Mouse (Mus musculus) spleen, adult 2 months (tissue): ENCODE measurements around the gene Stradb. TPM values are rescaled to one million over a fixed set of nuclear protein-coding genes. Genes with fewer than 3 reads are reported as not detected.
A peak's percentile ranks its signal among the peaks of the same experiment; 100 is the strongest.
"Not testable (repeated sequence)": the region's sequence is repeated elsewhere in the genome, so short reads cannot be mapped to it uniquely, and the experiment has no call there.

Experiments used
- DNase-seq, 2 experiments: peaks; one replicate each; pipeline versions ENCODE4 v3.0.0 to v3.0.0-alpha.2; 2012 to 2021; ENCODE audit warnings: low spot score in 2 of 2, low read depth in 1 of 2
- H3K27ac ChIP-seq: fragments of 200-500 bp; 2 replicates; pipeline ENCODE4 v1.5.1; 2012; ENCODE audit warnings: low read length, inconsistent platforms; ENCODE audit not compliant: insufficient read depth
- H3K27me3 ChIP-seq: fragments of 200-500 bp; 2 replicates; pipeline ENCODE4 v1.6.1; 2012; ENCODE audit warnings: mild to moderate bottlenecking, moderate library complexity, low read length, inconsistent platforms; ENCODE audit not compliant: control insufficient read depth, insufficient read depth
- H3K36me3 ChIP-seq: fragments of 200-500 bp; 2 replicates; pipeline ENCODE4 v1.6.1; 2012; ENCODE audit warnings: mild to moderate bottlenecking, low read length, inconsistent platforms; ENCODE audit not compliant: control insufficient read depth, insufficient read depth
- H3K4me1 ChIP-seq: fragments of 200-500 bp; 2 replicates; pipeline ENCODE4 v1.6.1; 2011; ENCODE audit warnings: inconsistent platforms; ENCODE audit not compliant: control insufficient read depth, insufficient read depth, insufficient read length
- H3K4me3 ChIP-seq: fragments of 200-500 bp; 2 replicates; pipeline ENCODE4 v1.5.1; 2011; ENCODE audit warnings: mild to moderate bottlenecking, inconsistent platforms; ENCODE audit not compliant: insufficient read depth, insufficient read length; ENCODE audit errors: extremely low read depth
- CTCF ChIP-seq: fragments of 200-500 bp; IDR thresholded peaks from 2 replicates; pipeline ENCODE4 v1.5.1; 2011; ENCODE audit warnings: mild to moderate bottlenecking, inconsistent platforms; ENCODE audit not compliant: insufficient read depth, insufficient read length, insufficient replicate concordance; ENCODE audit errors: extremely low read depth
- POLR2A ChIP-seq: fragments of 200-500 bp; IDR thresholded peaks from 2 replicates; pipeline ENCODE4 v1.6.1; 2011; ENCODE audit warnings: low read depth, low read length, inconsistent platforms
- WGBS: fragments of 180-500 bp; shearing (Covaris S2); methylation state at CpG from one replicate; pipeline ENCODE4 v1.1.7; 2018; 5-methylcytosine and 5-hydroxymethylcytosine counted together
- polyA plus RNA-seq: library from polyadenylated mRNA; depleted of rRNA; stranded (reverse); fragments of >200 nt; gene quantifications from 2 replicates; pipeline ENCODE4 v1.2.3, GENCODE M21; 2012

Gene Stradb
- polyA plus RNA-seq, 1 experiment: 10.5 TPM

GRCm38 (mm10) chr1:58953686-58954434 is 19.5 kb upstream of the Stradb start:
- peak; percentile 47 to 55 for DNase-seq
- H3K4me3 ChIP-seq: no peak overlapping the region
- peaks cover 43% of the 10 kb centered on the region for H3K4me1 ChIP-seq
- H3K36me3 ChIP-seq: no peaks in the 10 kb centered on the region
- no peaks in the 10 kb centered on the region for H3K27me3 ChIP-seq
- WGBS: 17% methylated on average over 9 of the region's 9 CpGs
- TF ChIP-seq POLR2A: no peak; the same call in 1 of the 2 replicates
- TF ChIP-seq CTCF: no peak
- H3K27ac ChIP-seq: peak overlapping the region; percentile 94

GRCm38 (mm10) chr1:58954578-58955410 is 18.5 kb upstream of the Stradb start:
- Histone ChIP-seq H3K27me3 (no peaks in the 10 kb centered on the region), H3K36me3 (no peaks in the 10 kb centered on the region), H3K4me3 (no peak overlapping the region), H3K27ac (peak overlapping the region; percentile 84), H3K4me1 (peaks cover 38% of the 10 kb centered on the region)
- WGBS: 78% methylated on average over 8 of the region's 8 CpGs
- TF ChIP-seq CTCF (no peak), POLR2A (no peak)
- no peak for DNase-seq

GRCm38 (mm10) chr1:58955716-58956115 is 17.6 kb upstream of the Stradb start:
- DNase-seq: no peak
- WGBS: 45% methylated on average over 3 of the region's 3 CpGs
- peak overlapping the region; percentile 55 for H3K27ac ChIP-seq
- TF ChIP-seq POLR2A (no peak), CTCF (no peak)
- no peak overlapping the region for H3K4me3 ChIP-seq
- H3K36me3 ChIP-seq: no peaks in the 10 kb centered on the region
- H3K4me1 ChIP-seq: peaks cover 35% of the 10 kb centered on the region
- H3K27me3 ChIP-seq: no peaks in the 10 kb centered on the region

DNA sequence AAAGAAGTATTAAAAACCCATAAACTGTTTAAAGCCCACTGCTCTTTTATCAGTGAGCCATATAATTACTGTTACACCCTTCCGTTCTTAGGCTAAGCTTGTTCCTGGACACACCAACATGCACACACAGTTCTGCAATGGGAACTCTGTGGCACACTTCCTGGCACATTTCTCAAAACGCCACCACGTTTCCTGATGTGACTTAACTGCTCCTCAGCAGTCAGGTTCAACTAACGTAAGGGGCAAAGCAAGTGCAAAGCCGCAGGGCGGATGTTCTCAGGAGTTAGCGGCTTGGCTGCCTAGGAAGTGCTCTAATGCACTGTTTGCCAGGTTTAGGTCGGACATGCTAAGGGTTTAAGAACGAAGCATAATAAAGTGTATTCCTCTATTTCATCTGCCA is 17.1 kb upstream of the Stradb start:
- Histone ChIP-seq H3K4me3 (no peak overlapping the region), H3K27me3 (no peaks in the 10 kb centered on the region), H3K27ac (peak overlapping the region; percentile 48), H3K36me3 (no peaks in the 10 kb centered on the region), H3K4me1 (peaks cover 35% of the 10 kb centered on the region)
- TF ChIP-seq CTCF: no peak
- TF ChIP-seq POLR2A: no peak
- WGBS: 8% methylated on average over 9 of the region's 9 CpGs
- DNase-seq: peak in 1 of 2 experiments; percentile 67

DNA sequence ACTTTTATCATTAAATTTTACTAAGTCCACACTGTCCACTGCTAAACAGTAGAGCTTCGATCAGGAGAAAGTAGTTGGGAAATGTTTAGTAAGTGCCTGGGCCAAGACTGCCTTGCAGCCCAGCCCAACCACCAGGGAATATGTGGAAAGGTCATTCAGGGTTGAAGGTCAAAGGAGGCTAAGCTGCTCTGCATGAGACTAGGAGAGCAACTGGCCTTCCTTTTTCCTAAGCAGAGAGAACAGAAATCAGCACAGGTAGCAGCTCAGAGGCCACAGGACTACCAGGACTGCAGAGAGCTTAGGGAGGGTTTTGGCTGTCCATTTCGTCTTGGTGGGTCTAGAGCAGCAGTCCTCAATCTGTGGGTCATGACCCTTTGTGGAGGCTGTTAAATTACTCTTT is 15.4 kb upstream of the Stradb start:
- 73% methylated on average over 2 of the region's 2 CpGs for WGBS
- Histone ChIP-seq H3K27ac (peak overlapping the region; percentile 8; the same call in 1 of the 2 replicates), H3K4me1 (peaks cover 24% of the 10 kb centered on the region), H3K27me3 (no peaks in the 10 kb centered on the region), H3K36me3 (no peaks in the 10 kb centered on the region), H3K4me3 (no peak overlapping the region)
- TF ChIP-seq POLR2A: no peak
- TF ChIP-seq CTCF: no peak
- DNase-seq: no peak

DNA sequence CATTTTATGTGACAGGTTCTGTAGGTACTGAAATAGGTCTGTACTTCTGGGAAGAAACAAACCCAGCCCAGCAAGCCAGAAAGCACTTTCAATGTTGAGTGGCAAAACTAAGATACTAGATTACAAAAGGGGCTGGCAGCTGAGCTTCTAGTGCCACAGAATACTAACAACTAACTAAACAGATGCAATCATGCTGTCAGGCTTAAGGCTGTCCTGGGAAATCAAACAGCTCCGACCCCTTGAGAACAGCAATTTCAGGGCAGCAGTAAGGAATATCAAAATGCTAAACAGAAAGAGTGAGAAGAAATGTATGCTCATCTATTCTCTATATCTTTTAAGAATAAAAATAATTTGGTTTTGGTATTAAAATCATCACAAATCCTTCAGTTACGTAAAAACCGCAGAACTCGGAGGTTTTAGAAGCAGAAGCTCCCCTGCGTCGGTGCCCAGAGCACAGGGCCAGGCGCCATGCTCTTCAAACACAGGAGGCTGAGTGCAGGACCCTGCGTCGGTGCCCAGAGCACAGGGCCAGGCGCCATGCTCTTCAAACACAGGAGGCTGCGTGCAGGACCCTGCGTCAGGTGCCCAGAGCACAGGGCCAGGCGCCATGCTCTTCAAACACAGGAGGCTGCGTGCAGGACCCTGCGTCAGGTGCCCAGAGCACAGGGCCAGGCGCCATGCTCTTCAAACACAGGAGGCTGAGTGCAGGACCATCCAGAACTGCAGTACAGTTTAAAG is 14.4 kb upstream of the Stradb start:
- not testable (repeated sequence) for H3K4me3 ChIP-seq, H3K27ac ChIP-seq, DNase-seq, H3K27me3 ChIP-seq, H3K36me3 ChIP-seq
- 93% methylated on average over 16 of the region's 16 CpGs for WGBS
- peaks cover 21% of the 10 kb centered on the region for H3K4me1 ChIP-seq

- 89% methylated on average over 2 of the region's 2 CpGs for WGBS
- no peak overlapping the region for H3K27ac ChIP-seq
- no peak for DNase-seq
- no peaks in the 10 kb centered on the region for H3K36me3 ChIP-seq
- no peaks in the 10 kb centered on the region for H3K27me3 ChIP-seq
- peaks cover 16% of the 10 kb centered on the region for H3K4me1 ChIP-seq
- no peak for TF ChIP-seq POLR2A
- no peak for TF ChIP-seq CTCF
- H3K4me3 ChIP-seq: no peak overlapping the region
These were observed 13.6 kb upstream of the Stradb start for GRCm38 (mm10) chr1:58959682-58960081.
